9 mouse cellular contexts compared by ENCODE assay signal in the genomic region with DNA sequence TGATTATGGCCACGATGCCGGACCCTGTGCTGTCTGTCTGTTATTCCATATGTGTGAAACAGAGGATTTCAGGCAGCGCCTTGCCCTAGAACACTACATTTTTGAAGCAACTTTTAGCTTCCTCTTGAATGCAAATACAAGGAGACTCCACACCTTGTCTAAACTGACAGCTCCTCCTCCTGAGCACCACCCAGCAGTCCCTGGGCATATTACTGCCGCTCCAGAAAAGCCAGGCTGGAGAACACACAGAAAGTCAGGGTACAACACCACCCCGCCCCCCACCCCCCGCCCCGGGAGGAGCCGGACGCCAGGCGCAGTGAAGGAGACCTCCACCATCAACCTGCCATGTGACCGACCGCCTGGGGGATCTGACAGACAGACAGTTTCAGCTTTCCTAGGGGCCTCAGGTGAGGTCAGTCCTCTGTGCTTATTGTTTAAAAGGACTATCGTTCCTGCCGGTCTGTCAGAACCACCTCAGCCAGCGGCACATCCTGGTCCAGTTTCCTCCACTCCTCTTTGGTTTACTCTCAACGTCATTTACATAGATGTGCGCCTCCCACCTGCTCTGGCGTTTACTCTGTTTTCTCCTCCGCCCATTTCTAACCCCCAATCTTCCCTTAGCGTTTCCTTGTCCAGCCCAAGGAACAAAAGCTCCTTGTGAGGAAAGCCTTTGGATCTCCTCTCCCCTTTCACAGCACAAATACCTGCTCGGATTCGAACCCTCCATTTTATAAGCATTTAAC. TPM values are rescaled to one million over a fixed set of nuclear protein-coding genes. Genes with fewer than 3 reads are reported as not detected.
DNase-seq lines count a peak whose midpoint lies in the region; ATAC-seq and TF ChIP-seq lines count a peak whose summit lies in the region.
"Had no signal": no experiment of that assay in that cellular context is flagged by ENCODE, and none has a peak within 500 bp of the region (broad histone marks: within the 10 kb centered on the region; RNA-seq: fewer than 3 reads in every experiment).

No protein-coding gene starts in this region.

- H3K4me2 ChIP-seq in kidney, embryonic 14.5 days (replicated peaks; ENCODE audit: low read depth, low read length) = peak overlapping the region; percentile 41
- H3K4me2 ChIP-seq in hindbrain, postnatal 0 days (ENCODE audit: low read depth, low read length) = peak overlapping the region; percentile 46
- H3K4me2 ChIP-seq in midbrain, postnatal 0 days (ENCODE audit: low read depth, low read length, poor library complexity, severe bottlenecking) = peak overlapping the region; percentile 43

- no peaks in the 10 kb centered on the region for H3K27me3 ChIP-seq in kidney, embryonic 14.5 days (ENCODE audit: control insufficient read depth, insufficient read depth, low read length)
- no peaks in the 10 kb centered on the region for H3K27me3 ChIP-seq in hindbrain, postnatal 0 days (ENCODE audit: insufficient read depth, low read length)
- H3K27me3 ChIP-seq in midbrain, postnatal 0 days (ENCODE audit: insufficient read depth, low read length) = no peaks in the 10 kb centered on the region

- peak overlapping the region; percentile 17; the same call in 1 of the 2 replicates for H3K4me3 ChIP-seq in kidney, embryonic 14.5 days (ENCODE audit: low read length)
- H3K4me3 ChIP-seq in hindbrain, postnatal 0 days (ENCODE audit: low read length) = no peak overlapping the region
- H3K4me3 ChIP-seq in midbrain, postnatal 0 days (ENCODE audit: low read depth, low read length) = peak overlapping the region; percentile 18; the same call in 1 of the 2 replicates

- H3K9ac ChIP-seq in kidney, embryonic 14.5 days (ENCODE audit: low read depth, low read length) = no peak overlapping the region
- 0 out of 2 replicates have a peak overlapping the region, but pooled peaks have one; percentile 0 for H3K9ac ChIP-seq in hindbrain, postnatal 0 days (replicated peaks; ENCODE audit: low read length)
- no peak overlapping the region for H3K9ac ChIP-seq in midbrain, postnatal 0 days (replicated peaks; ENCODE audit: low read length, poor library complexity, severe bottlenecking)

- 0 out of 2 replicates have a peak, but pooled peaks cover 6% of the 10 kb centered on the region for H3K4me1 ChIP-seq in kidney, embryonic 14.5 days (ENCODE audit: control insufficient read depth, insufficient read depth, low read length)
- H3K4me1 ChIP-seq in hindbrain, postnatal 0 days (ENCODE audit: insufficient read depth, low read length) = no peaks in the 10 kb centered on the region
- no peaks in the 10 kb centered on the region for H3K4me1 ChIP-seq in midbrain, postnatal 0 days (ENCODE audit: insufficient read depth, low read length)

- H3K36me3 ChIP-seq in kidney, embryonic 14.5 days (ENCODE audit: control insufficient read depth, insufficient read depth, low read length) = no peaks in the 10 kb centered on the region
- H3K36me3 ChIP-seq in hindbrain, postnatal 0 days (ENCODE audit: insufficient read depth, low read length) = no peaks in the 10 kb centered on the region
- H3K36me3 ChIP-seq in midbrain, postnatal 0 days (ENCODE audit: insufficient read depth, low read length) = no peaks in the 10 kb centered on the region

- H3K9me3 ChIP-seq in kidney, embryonic 14.5 days (ENCODE audit: control insufficient read depth, low read length) = no peaks in the 10 kb centered on the region
- H3K9me3 ChIP-seq in hindbrain, postnatal 0 days (ENCODE audit: low read length) = no peaks in the 10 kb centered on the region
- no peaks in the 10 kb centered on the region for H3K9me3 ChIP-seq in midbrain, postnatal 0 days (ENCODE audit: low read length)

- TF ChIP-seq CTCF in hindbrain, postnatal 0 days (IDR thresholded peaks at IDR 0.05; ENCODE audit: low read depth) = no peak
- TF ChIP-seq CTCF in midbrain, postnatal 0 days (IDR thresholded peaks at IDR 0.05) = no peak

- 21% methylated on average over 22 of the region's 22 CpGs for WGBS in kidney, embryonic 14.5 days
- WGBS in hindbrain, postnatal 0 days = 26% methylated on average over 22 of the region's 22 CpGs
- WGBS in midbrain, postnatal 0 days = 31% methylated on average over 22 of the region's 22 CpGs

- ATAC-seq in kidney, embryonic 14.5 days (ENCODE audit: low FRiP score, low TSS enrichment) = peak; percentile 28
- peak; percentile 24; the same call in 1 of the 2 replicates for ATAC-seq in hindbrain, postnatal 0 days
- no peak for ATAC-seq in midbrain, postnatal 0 days (ENCODE audit: low FRiP score)
- no peak for ATAC-seq in megakaryocyte, adult 5-6 weeks (ENCODE audit: poor library complexity, severe bottlenecking)

- no peak overlapping the region for H3K27ac ChIP-seq in kidney, embryonic 14.5 days (ENCODE audit: low read depth, low read length)
- H3K27ac ChIP-seq in hindbrain, postnatal 0 days = no peak overlapping the region
- no peak overlapping the region for H3K27ac ChIP-seq in midbrain, postnatal 0 days (ENCODE audit: low read depth, low read length)

- no peak for DNase-seq in kidney, postnatal 25 days
- DNase-seq in embryo, embryonic 9.5 days (ENCODE audit: extremely low spot score) = peak; percentile 16
- no peak for DNase-seq in hindbrain, postnatal 0 days (ENCODE audit: low spot score)
- no peak for DNase-seq in midbrain, postnatal 0 days (ENCODE audit: low spot score)
- no peak for DNase-seq in MN1 (ENCODE audit: low spot score)
- no peak for DNase-seq in kidney, adult 8-10 months
- DNase-seq: lung, postnatal 14 days had no signal

RNA-seq across cellular contexts. Expression of a gene that starts 52.8 kb away (rescaled TPM):
- polyA plus RNA-seq in kidney, embryonic 14.5 days (2014; fragmentation: Nextera tagmentation; extraction: Ambion mirVana) = 15.8 and 25.6 TPM in 2 replicates
- total RNA-seq in hindbrain, postnatal 0 days (2014; rRNA removed) = 3.7 and 6.8 TPM in 2 replicates
- polyA plus RNA-seq in hindbrain, postnatal 0 days (2015; fragmentation: Nextera tagmentation; extraction: Ambion mirVana) = 6.6 and 8.3 TPM in 2 replicates
- total RNA-seq in midbrain, postnatal 0 days (2014; rRNA removed) = 6.2 and 8.0 TPM in 2 replicates
- polyA plus RNA-seq in midbrain, postnatal 0 days (2015; fragmentation: Nextera tagmentation; extraction: Ambion mirVana) = 4.7 and 5.2 TPM in 2 replicates
- 12.3 and 16.4 TPM in 2 replicates for total RNA-seq in megakaryocyte, adult 5-6 weeks (2015)
- 13.0 and 18.1 TPM in 2 replicates for total RNA-seq in megakaryocyte, adult 5-6 weeks (2017)

Comparison
In these comparisons a context has a peak if more than half of its experiments do, and no peak if none do; other contexts are left out.
1. ATAC-seq: peak in kidney, embryonic 14.5 days (single experiment) and hindbrain, postnatal 0 days (single experiment); none in midbrain, postnatal 0 days (single experiment) and megakaryocyte, adult 5-6 weeks (single experiment).
2. Peak in every context shown above with its lines, with median percentiles within 50 percentile points of each other: H3K4me2 ChIP-seq.